Mouse (Mus musculus) testis, postnatal 10 days (tissue): ENCODE data around the gene Stard3.

Source experiments
- DNase-seq: peaks from one replicate; pipeline ENCODE4 v3.0.0; 2021; ENCODE audit warnings: low spot score

Gene Stard3

GRCm38 (mm10) chr11:98358161-98359083 lies at the start of gene Stard3:
TSS of gene Stard3 (plus strand) at chr11:98358368.
- DNase-seq: peak; percentile 96

DNA sequence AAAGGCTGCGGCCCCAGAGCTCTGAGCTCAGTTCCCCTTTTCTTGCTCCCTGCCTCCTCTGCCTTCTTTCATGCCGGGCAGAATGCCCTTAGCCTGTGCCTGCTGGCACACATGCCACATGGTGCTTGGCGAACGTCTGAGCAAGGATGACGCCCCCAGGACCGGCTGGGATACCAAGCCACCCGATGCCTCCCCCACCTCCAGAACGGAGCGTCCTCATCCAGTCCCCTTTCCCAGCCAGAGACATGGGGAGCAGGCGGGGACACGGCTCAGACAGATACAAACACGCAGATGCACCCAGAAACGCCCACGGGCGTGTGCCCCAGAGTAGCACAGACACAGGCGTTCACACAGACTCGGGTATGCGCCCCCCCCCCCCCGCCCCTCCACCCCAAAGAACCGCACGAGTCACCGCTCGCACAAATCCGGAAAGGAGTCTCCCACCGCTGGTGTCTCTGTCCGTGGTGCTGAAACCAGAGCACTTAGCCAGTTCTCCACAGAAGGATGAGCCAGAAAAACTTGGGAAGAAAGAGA lies 44.3 kb upstream of the Stard3 start:
- DNase-seq: peak; percentile 84

GRCm38 (mm10) chr11:98317479-98317878 lies 40.7 kb upstream of the Stard3 start:
- no peak for DNase-seq

GRCm38 (mm10) chr11:98318421-98319116 lies 39.6 kb upstream of the Stard3 start:
- no peak for DNase-seq

DNA sequence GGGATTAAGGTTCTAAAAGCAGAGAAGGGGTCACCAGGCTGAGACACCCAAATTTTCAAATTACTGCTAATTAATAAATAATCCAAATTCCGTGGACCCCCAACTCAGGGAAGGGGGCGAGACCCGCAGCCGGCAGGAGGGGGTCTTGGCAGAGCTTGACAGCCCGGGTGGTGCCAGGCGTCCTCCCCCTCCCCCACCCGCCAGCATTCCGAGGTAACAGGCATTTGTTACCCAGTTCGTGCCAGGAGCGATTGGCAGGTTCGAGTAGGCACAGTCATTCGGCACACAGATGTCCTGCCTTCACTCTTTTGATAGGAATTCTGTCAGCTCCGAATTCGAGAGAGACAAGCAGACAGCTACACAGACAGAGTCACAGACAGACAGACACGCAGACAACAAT lies 39.0 kb upstream of the Stard3 start:
- no peak for DNase-seq

GRCm38 (mm10) chr11:98319544-98319943 lies 38.6 kb upstream of the Stard3 start:
- no peak for DNase-seq

- DNase-seq: no peak
Observed at GRCm38 (mm10) chr11:98319944-98320343, 38.2 kb upstream of the Stard3 start.

- no peak for DNase-seq
Observed at GRCm38 (mm10) chr11:98320381-98320780, 37.8 kb upstream of the Stard3 start.

- DNase-seq: no peak
Observed at GRCm38 (mm10) chr11:98320806-98321676, 37.1 kb upstream of the Stard3 start.

GRCm38 (mm10) chr11:98321677-98322003 lies 36.5 kb upstream of the Stard3 start:
- no peak for DNase-seq

- no peak for DNase-seq
Observed at GRCm38 (mm10) chr11:98322159-98322558, 36.0 kb upstream of the Stard3 start.

- no peak for DNase-seq
Observed at GRCm38 (mm10) chr11:98323136-98323866, 34.9 kb upstream of the Stard3 start.

DNA sequence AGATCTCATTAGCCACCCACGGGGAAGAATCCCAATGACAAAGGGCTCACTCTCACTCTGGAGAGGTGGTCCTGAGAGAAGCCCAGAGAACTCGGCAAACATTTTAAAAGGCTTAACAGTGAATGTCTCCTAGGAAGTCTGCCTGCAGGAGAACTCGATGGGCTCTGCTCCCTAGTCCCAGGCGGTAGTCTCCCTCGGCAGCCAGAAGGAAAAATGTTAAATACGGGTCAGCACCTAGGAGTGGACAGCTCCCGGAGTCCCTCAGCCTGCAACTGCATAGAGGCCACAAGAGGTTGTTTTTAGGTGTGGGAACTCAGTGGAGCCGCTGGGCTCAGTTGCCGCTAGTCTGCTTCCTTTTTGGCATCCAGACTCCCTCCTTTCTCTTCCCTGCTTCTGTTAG lies 34.2 kb upstream of the Stard3 start:
- DNase-seq: no peak

- DNase-seq: no peak
Observed at GRCm38 (mm10) chr11:98325191-98325820, 32.9 kb upstream of the Stard3 start.

DNA sequence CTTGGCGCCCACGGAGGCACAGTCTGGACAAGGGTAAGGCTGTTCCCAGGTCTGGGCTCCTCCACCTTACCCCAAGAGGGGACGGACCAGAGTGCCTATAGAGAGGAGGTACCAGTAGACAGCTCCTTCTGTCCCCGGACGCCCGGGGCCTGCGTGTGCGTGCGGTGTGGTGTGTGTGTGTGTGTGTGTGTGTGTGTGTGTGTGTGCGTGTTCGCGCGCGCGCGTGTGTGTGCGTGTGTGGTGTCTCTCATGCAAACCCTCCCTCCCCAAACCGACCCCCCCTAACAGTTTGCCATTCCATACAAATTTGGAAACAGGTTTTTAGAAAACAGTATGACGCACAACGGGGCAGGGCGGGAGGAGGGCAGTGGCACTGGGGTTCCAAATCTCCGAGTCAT lies 32.3 kb upstream of the Stard3 start:
- no peak for DNase-seq

DNA sequence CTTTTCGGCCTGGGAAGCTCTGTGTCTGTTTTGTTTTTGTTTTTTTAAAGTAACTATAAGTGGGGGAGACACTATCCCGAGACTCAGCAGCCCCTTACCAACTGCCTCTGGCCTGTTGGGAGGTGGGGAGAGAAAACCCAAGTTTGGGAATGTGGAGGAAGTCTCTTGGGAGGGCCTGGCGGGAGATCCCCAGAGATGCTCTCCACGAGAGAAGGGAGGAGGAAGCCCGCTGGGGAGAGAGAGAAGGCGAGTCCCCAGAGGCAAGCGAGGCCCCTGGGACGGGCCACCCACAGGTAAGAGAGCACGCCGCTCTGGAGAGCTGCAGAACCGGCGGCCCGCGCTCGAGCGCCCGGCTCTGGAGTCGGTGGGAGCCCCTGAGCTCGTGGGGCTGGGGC lies 31.4 kb upstream of the Stard3 start:
- no peak for DNase-seq

GRCm38 (mm10) chr11:98327136-98328030 lies 30.8 kb upstream of the Stard3 start:
- DNase-seq: no peak

GRCm38 (mm10) chr11:98328031-98328370 lies 30.2 kb upstream of the Stard3 start:
- DNase-seq: no peak

GRCm38 (mm10) chr11:98328371-98329069 lies 29.6 kb upstream of the Stard3 start:
- DNase-seq: no peak
